Mouse (Mus musculus) telencephalon, adult 2 months (tissue): Measurements from ENCODE around the gene Poldip2.

Experiments
- DNase-seq: peaks from one replicate; pipeline ENCODE4 v3.0.0-alpha.2; 2011; ENCODE audit warnings: low read depth, low spot score

Poldip2 gene

DNA sequence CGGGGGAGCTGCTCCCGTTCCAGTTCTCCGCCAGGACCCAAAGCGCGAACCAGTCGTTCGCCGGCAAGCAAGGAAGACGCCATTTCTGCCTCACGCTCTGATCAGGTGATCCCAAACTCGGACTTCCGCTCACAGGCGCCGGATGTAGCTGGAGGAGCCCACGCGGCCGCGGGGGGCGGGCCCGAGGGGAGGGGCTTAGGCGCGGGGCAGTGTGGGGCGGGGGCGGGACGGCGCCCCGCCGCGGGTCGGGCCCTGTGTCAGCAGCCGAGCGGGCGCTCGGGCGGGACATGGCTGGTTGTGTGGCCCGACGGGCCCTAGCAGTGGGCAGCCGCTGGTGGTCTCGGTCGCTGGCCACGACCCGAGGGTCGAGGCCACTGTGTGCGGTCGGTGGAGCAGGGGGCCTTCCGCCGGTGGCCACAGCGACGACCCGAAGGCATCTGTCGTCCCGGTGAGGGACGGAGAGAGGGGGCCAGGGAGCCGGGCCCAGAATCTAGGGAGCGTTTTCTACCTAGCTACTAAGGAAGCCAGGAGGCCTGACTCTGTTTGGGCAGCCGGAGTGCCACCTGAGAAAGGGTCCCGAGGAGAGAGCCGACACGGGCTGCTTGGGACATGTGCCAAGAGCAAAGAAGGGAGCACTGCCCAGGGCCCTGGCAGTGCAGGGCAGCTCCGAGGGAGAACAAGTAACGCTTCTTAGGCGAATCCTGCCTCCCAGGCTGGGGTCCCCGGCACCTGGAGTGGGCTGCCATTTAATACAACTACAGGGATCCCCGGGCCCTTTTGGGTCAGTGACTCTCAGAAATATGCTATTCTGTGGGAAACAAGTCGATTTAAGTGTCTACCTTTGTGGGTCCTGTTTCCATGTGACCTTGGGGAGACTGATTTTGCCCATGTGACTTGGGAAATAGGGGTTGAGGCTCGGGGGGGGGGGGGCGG lies at the start of gene Poldip2, which contains the start of gene Tmem199:
Gene Poldip2, plus strand, starts transcription at position 169 of the 933 bp plus-strand sequence.
Gene Tmem199, minus strand, starts transcription at position 148 of the 933 bp plus-strand sequence.
- DNase-seq = peak; percentile 86

GRCm38 (mm10) chr11:78462669-78463068 lies 49.3 kb upstream of the Poldip2 start:
- DNase-seq = no peak

DNA sequence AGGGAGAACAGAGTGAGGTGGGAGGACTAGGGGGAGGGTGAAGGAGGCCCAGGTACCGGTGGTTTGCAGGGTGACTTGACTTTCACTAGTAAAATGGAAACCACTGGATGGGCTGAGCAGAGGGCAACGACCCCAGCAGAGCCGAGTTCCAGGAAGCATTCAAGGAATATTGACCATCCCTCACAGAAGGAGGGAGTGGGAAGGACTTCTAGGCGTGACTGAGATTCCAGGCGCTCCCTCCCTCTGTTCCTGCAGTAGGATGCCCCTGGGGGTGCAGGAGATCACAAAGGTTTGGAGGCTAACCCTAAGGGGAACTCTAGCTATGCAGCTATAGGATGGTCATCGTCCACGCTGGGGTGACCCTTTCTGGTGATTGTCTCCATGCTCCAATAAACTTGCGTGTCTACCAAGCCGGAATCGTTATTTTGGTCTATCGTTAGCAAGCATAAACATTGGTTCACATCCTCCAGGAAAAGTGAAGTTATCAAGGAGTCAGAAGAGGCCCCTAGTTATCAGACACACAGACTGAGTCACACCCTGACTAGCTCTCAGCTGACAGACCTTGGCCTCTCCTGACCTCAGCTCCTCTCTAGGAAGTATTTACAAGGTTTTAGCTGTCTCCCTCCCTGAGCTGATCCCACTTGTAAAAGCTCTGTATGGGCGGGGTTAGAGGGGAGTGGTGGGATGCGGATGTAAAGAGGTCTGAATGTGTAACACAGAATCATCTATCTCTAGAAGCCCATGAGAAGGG lies 48.5 kb upstream of the Poldip2 start:
- DNase-seq = no peak

DNA sequence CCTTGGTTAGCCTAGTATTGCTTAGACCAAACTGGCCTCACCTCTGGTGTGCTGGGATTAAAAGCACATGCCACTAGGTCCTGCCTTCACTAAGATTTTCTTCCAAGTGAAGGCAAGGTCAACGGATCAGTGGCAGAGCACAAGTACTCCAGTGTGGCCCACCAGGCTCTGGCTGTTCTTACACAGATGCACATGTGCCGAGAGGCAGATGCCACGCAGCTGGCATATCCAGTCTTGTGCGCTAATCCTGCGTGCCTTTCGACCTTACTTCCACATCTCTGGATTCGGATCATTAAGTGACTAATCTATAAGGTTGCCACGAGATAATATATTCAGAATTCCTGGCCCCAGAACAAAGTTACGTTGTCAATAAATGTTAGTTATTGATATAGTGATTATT lies 46.9 kb upstream of the Poldip2 start:
- no peak for DNase-seq

- DNase-seq = peak; percentile 57
Measured at GRCm38 (mm10) chr11:78465568-78466180, 46.3 kb upstream of the Poldip2 start, which contains the start of gene Slc46a1. TSS of gene Slc46a1 (plus strand) at chr11:78465697.

DNA sequence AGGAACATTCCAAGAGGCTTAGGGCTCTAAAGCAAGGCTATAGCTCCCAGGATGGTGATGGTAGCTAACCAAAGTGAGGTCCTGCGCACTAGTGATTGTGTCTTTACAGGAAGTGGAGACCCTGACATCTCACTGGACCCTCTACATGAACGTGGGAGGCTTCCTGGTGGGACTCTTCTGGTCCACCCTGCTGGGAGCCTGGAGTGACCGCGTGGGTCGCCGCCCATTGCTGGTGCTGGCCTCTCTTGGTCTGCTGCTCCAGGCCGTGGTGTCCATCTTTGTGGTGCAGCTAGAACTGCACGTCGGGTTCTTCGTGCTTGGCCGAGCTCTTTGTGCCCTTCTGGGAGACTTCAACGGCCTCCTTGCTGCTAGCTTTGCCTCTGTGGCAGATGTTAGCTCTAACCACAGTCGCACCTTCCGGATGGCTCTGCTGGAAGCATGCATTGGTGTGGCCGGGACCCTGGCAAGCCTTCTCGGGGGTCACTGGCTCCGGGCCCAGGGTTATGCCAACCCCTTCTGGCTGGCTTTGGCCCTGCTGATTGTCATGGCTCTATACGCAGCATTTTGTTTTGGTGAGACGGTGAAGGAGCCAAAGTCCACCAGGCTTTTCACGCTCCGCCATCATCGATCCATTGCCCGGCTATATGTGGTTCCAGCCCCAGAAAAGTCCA lies 45.6 kb upstream of the Poldip2 start:
- no peak for DNase-seq

DNA sequence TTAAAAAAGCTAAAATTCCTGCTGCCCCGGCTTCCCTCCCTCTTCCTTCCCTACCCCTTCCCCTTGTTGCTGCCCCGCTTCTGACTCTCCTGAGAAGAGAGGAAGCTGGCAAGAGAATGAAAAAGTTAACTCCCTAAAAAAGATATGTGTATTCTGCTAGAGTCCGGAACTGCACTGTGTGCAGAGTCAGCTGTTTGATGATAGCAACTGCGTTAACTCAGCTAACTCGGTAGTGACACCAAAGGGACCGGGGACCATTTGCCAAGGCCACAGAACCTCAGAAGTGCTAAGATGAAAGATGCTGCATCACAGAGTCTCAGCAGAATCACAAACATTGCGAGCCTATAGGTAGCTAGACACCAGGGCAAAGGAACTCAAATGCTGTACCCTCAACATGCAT lies 44.5 kb upstream of the Poldip2 start:
- no peak for DNase-seq

- no peak for DNase-seq
Measured at GRCm38 (mm10) chr11:78467932-78468331, 44.1 kb upstream of the Poldip2 start.

- no peak for DNase-seq
Measured at GRCm38 (mm10) chr11:78471326-78472103, 40.5 kb upstream of the Poldip2 start.

DNA sequence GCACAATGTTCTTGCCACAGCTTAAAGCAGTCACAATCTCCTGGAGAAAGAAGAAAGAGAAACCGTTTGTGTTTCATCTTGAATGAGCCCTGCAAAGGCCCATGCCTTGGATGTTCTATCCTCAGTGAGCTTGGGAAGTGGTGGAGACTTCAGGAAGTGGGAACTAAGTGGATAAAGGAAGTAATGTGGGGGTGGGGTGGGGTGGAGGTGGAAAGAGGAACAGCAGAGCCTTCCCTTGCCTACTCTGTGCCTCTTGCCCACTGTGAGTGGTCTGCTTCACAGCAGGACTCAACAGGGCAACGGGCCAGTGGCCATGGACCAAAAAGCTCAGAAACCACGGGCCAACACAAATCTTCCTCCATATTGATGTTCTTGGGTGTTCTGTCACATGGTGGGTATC lies 36.7 kb upstream of the Poldip2 start:
- DNase-seq = no peak

DNA sequence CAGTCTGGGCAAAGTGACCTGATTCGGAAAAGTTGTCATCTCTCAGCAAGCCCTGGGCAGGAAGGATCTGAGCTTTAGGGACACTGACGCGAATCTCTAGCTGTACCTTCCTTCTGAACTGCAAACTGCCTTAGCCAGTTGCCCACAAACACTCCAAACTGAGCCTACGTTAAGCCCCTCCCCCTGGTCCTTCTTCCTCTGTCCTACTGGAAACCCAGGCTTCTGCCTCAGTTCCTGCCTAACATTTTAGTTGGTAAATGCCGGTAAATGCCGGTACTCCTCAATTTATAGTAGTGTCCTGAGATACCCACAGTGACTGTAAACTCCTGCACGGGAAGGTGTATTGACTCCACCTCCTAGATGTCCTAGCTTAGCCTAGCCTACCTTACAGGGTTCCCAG lies 28.4 kb upstream of the Poldip2 start:
- no peak for DNase-seq

DNA sequence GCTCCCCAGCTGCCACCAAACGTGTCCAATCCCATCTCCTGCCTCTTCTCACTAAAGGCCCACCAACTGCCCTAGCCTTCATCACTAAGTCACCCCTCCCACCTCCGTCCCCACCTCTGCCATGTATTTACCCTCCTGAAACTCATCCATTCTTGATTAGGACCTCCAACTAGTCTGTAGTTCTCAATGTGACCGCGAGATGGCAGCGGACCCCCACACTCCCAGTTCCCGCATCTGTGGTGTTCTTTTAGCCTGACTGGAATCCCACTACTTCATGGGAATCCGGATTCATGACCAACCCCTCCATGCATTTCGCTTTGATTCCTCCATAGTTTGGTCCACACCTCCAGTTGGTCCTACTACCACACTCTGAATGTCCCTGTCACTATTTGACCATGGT lies 23.8 kb upstream of the Poldip2 start:
- no peak for DNase-seq

DNA sequence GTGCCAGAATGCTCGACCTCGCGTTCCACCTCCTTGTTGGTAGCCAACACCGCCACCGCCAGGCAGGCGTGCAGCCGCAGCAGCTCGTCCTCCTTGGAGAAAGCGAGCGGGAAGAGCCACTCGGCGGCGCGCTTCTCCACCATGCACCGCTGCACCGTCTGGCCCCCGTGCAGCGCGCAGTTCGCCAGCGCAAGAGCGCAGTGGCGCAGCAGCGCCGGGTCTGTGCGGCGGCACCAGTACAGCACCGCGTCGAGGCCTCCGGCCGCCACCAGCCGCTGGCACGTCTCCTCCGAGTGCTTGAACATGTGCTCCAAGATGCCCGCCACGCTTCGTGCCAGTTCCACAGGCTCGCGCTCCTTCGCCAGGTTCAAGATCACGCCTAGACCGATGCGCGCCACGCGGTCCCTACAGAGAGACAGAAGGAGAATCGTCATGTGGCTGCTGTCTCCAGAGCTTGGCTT lies 21.2 kb upstream of the Poldip2 start:
- no peak for DNase-seq

GRCm38 (mm10) chr11:78495904-78496303 lies 16.1 kb upstream of the Poldip2 start:
- no peak for DNase-seq

- DNase-seq = no peak
Measured at GRCm38 (mm10) chr11:78497071-78497541, 14.9 kb upstream of the Poldip2 start.

- DNase-seq = peak; percentile 96
Measured at GRCm38 (mm10) chr11:78497544-78498522, 14.2 kb upstream of the Poldip2 start, which contains the start of gene Sarm1. TSS of gene Sarm1 (minus strand) at chr11:78497754.

- no peak for DNase-seq
Measured at GRCm38 (mm10) chr11:78499004-78499403, 13.0 kb upstream of the Poldip2 start, which contains the start of gene Vtn. TSS of gene Vtn (plus strand) at chr11:78499091.

GRCm38 (mm10) chr11:78499543-78499942 lies 12.4 kb upstream of the Poldip2 start:
- DNase-seq = no peak

DNA sequence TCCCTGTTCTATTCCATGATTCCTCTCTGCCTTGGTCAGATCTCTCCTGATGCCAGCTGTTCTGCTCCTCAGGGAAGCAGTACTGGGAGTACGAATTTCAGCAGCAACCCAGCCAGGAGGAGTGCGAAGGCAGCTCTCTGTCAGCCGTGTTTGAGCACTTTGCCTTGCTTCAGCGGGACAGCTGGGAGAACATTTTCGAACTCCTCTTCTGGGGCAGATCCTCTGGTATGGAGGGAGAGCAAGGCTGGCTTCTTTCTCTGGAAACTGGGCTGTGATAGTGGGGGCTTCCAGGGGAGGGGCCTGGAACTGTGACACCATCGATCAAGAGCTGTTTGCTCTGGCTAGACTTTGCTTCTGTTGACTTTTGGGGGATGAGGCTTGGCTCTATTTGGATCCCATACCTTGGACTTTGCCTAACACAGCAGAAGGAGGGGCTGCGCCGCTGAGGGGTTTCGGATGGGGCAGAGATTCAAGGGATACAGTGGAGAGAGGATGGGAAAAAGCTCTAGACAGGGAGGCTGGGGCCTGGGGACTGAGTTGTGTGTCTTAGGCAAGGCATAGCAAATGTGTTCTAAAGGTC lies 11.3 kb upstream of the Poldip2 start:
- no peak for DNase-seq
